Mouse (Mus musculus): ENCODE measurements at regions not wholly inside any gene's neighbourhood (a gene's known extent, or its start where the extent isn't known, plus 50 kb on each side); places are given as distances from the start of the nearest gene placed in this dataset.

DNA sequence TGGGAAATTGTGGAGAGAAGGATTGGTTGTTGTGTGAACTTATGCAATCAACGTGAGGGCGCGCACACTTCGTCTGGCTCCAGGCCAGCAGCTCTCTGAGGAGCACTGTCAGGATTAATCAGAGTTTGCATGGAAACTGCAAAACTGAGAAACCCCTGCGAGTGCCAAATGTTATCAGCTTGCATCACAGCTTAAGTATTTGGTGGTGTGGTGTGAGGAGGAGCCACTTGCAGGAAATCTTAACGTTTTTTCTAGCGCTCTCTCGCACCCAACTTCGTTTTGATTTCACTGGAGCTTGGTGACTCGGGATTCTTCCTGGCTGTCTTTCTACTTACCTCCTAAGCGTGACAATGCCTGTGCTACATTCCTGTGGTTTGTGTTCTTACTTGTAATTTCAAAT, 261.9 kb downstream of the Hhipl2 start:
- DNase-seq (ENCODE audit: low spot score), result peak; percentile 44
- Histone ChIP-seq H3K27me3 (ENCODE audit: insufficient read depth, low read length) (no peaks in the 10 kb centered on the region), H3K4me2 (ENCODE audit: low read length) (0 out of 2 replicates have a peak overlapping the region, but pooled peaks have one; percentile 13), H3K4me3 (replicated peaks; ENCODE audit: low read depth, low read length) (no peak overlapping the region), H3K9ac (ENCODE audit: low read depth, low read length) (no peak overlapping the region), H3K27ac (no peak overlapping the region), H3K36me3 (ENCODE audit: insufficient read depth, low read length) (no peaks in the 10 kb centered on the region), H3K9me3 (replicated peaks; ENCODE audit: low read length) (no peaks in the 10 kb centered on the region), H3K4me1 (replicated peaks; ENCODE audit: insufficient read depth, low read length) (no peaks in the 10 kb centered on the region)
- WGBS, result 43% methylated on average over 11 of the region's 11 CpGs
- no peak for ATAC-seq (replicated peaks; ENCODE audit: low FRiP score, low read depth)
- no peak for TF ChIP-seq CTCF (IDR thresholded peaks at IDR 0.05; ENCODE audit: low read depth)

DNA sequence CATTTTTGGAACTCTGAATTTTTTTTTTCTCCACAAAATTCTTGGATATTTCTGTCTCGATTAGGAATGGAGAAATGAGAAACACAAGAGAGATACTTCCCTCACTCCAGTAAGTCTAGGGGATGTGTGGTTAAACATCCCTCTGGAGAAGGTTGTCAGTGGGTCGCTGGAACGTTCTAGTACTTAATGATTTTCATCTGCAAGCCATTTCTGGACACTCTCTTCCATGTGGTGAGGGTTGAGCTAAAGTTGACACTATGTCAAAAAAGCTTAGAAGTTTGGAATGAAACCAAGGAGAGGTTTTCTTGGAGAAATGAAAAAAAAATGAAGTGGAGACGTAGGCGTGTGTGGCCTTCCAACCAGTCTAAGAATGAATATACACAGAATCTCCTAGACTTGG, 268.0 kb downstream of the Hhipl2 start:
- no peaks in the 10 kb centered on the region for H3K4me1 ChIP-seq (replicated peaks; ENCODE audit: insufficient read depth, low read length)
- TF ChIP-seq CTCF (IDR thresholded peaks at IDR 0.05; ENCODE audit: low read depth), result no peak
- H3K27me3 ChIP-seq (ENCODE audit: insufficient read depth, low read length), result no peaks in the 10 kb centered on the region
- no peak overlapping the region for H3K4me3 ChIP-seq (replicated peaks; ENCODE audit: low read depth, low read length)
- no peak overlapping the region for H3K9ac ChIP-seq (ENCODE audit: low read depth, low read length)
- no peaks in the 10 kb centered on the region for H3K36me3 ChIP-seq (ENCODE audit: insufficient read depth, low read length)
- ATAC-seq (replicated peaks; ENCODE audit: low FRiP score, low read depth), result no peak
- H3K4me2 ChIP-seq (ENCODE audit: low read length), result no peak overlapping the region
- 86% methylated on average over 5 of the region's 5 CpGs for WGBS
- DNase-seq (ENCODE audit: low spot score), result no peak
- no peaks in the 10 kb centered on the region for H3K9me3 ChIP-seq (replicated peaks; ENCODE audit: low read length)
- H3K27ac ChIP-seq, result no peak overlapping the region

GRCm38 (mm10) chr1:183692756-183693155, 274.7 kb downstream of the Hhipl2 start:
- Histone ChIP-seq H3K9ac (ENCODE audit: low read depth, low read length) (no peak overlapping the region), H3K27ac (no peak overlapping the region), H3K9me3 (replicated peaks; ENCODE audit: low read length) (no peaks in the 10 kb centered on the region), H3K4me1 (replicated peaks; ENCODE audit: insufficient read depth, low read length) (no peaks in the 10 kb centered on the region), H3K36me3 (ENCODE audit: insufficient read depth, low read length) (no peaks in the 10 kb centered on the region), H3K4me3 (replicated peaks; ENCODE audit: low read depth, low read length) (no peak overlapping the region), H3K4me2 (ENCODE audit: low read length) (no peak overlapping the region), H3K27me3 (ENCODE audit: insufficient read depth, low read length) (no peaks in the 10 kb centered on the region)
- TF ChIP-seq CTCF (IDR thresholded peaks at IDR 0.05; ENCODE audit: low read depth), result no peak
- WGBS, result 66% methylated on average over 5 of the region's 5 CpGs
- ATAC-seq (replicated peaks; ENCODE audit: low FRiP score, low read depth) (no peak), DNase-seq (ENCODE audit: low spot score) (no peak)

DNA sequence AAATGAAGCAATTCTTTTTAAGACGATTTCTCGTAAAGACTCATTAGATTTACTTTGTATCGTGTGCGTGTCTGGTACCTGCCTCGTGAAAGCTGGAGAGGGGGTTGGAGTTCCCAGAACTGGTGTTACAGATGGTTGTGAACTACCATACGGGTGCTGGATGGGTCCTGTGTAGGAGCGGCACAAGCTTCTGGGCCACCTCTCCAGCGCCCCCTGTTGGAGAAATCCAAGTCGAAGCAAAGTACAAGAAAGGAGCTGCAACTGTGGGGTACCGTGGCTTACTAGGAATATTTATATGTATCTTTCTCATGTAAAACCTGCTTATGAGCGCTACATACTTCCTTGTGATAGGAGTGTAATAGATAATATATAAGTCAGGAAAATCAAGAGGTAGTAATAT, 281.3 kb downstream of the Hhipl2 start:
- TF ChIP-seq CTCF (IDR thresholded peaks at IDR 0.05; ENCODE audit: low read depth), result peak; percentile 24; the same call in 1 of the 2 replicates
- H3K4me2 ChIP-seq (ENCODE audit: low read length), result no peak overlapping the region
- WGBS, result 82% methylated on average over 11 of the region's 11 CpGs
- no peak overlapping the region for H3K4me3 ChIP-seq (replicated peaks; ENCODE audit: low read depth, low read length)
- H3K4me1 ChIP-seq (replicated peaks; ENCODE audit: insufficient read depth, low read length), result no peaks in the 10 kb centered on the region
- no peaks in the 10 kb centered on the region for H3K36me3 ChIP-seq (ENCODE audit: insufficient read depth, low read length)
- H3K27me3 ChIP-seq (ENCODE audit: insufficient read depth, low read length), result no peaks in the 10 kb centered on the region
- DNase-seq (ENCODE audit: low spot score), result no peak
- ATAC-seq (replicated peaks; ENCODE audit: low FRiP score, low read depth), result no peak
- no peaks in the 10 kb centered on the region for H3K9me3 ChIP-seq (replicated peaks; ENCODE audit: low read length)
- H3K27ac ChIP-seq, result no peak overlapping the region
- H3K9ac ChIP-seq (ENCODE audit: low read depth, low read length), result no peak overlapping the region

DNA sequence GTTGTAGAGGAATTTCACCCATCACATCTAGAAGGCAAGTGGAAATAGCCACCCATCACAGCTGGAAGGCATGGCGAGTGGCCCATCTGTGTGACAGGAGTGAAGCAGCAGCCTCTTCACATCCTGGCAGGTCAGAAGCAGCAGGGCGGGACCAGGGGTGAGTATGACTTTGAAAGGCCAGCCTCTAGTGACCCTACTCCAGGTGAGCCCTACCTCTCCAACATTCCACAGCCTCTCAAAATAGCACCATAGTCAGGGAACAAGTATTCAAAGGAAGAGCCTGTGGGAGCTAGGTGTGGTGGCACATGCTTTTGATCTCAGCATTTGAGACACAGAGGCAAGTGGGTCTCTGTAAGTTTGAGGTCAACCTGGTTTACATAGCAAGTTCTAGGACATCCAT, 284.9 kb downstream of the Hhipl2 start:
- ATAC-seq (replicated peaks; ENCODE audit: low FRiP score, low read depth) (no peak), DNase-seq (ENCODE audit: low spot score) (no peak)
- Histone ChIP-seq H3K4me1 (replicated peaks; ENCODE audit: insufficient read depth, low read length) (no peaks in the 10 kb centered on the region), H3K4me2 (ENCODE audit: low read length) (no peak overlapping the region), H3K27ac (no peak overlapping the region), H3K27me3 (ENCODE audit: insufficient read depth, low read length) (no peaks in the 10 kb centered on the region), H3K9me3 (replicated peaks; ENCODE audit: low read length) (no peaks in the 10 kb centered on the region), H3K9ac (ENCODE audit: low read depth, low read length) (no peak overlapping the region), H3K36me3 (ENCODE audit: insufficient read depth, low read length) (no peaks in the 10 kb centered on the region), H3K4me3 (replicated peaks; ENCODE audit: low read depth, low read length) (no peak overlapping the region)
- WGBS, result 92% methylated on average over 2 of the region's 2 CpGs
- no peak for TF ChIP-seq CTCF (IDR thresholded peaks at IDR 0.05; ENCODE audit: low read depth)

DNA sequence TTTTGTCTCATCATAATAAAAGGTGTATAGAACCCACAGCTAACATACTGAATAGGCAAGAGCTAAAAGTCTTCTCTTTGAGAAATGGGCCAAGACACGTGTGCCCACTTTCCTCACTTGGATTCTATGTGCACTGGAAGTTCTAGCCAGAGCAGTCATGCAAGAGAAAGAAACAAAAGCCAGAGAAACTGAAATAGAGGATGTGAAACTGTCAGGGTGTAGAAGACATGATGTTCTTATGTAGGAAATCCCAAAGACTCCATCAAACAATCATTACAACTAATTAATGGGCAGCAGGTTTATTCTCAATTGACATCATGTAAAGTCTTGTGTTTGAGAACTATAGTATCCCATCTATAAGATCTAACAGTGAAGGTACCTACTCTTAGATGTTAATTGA, 294.9 kb downstream of the Hhipl2 start:
- no peaks in the 10 kb centered on the region for H3K4me1 ChIP-seq (replicated peaks; ENCODE audit: insufficient read depth, low read length)
- no peak overlapping the region for H3K9ac ChIP-seq (ENCODE audit: low read depth, low read length)
- TF ChIP-seq CTCF (IDR thresholded peaks at IDR 0.05; ENCODE audit: low read depth), result no peak
- ATAC-seq (replicated peaks; ENCODE audit: low FRiP score, low read depth), result no peak
- H3K9me3 ChIP-seq (replicated peaks; ENCODE audit: low read length), result no peaks in the 10 kb centered on the region
- DNase-seq (ENCODE audit: low spot score), result no peak
- H3K4me3 ChIP-seq (replicated peaks; ENCODE audit: low read depth, low read length), result no peak overlapping the region
- H3K27me3 ChIP-seq (ENCODE audit: insufficient read depth, low read length), result no peaks in the 10 kb centered on the region
- no peak overlapping the region for H3K27ac ChIP-seq
- H3K36me3 ChIP-seq (ENCODE audit: insufficient read depth, low read length), result no peaks in the 10 kb centered on the region
- no peak overlapping the region for H3K4me2 ChIP-seq (ENCODE audit: low read length)
- WGBS, result 75% methylated on average over 1 of the region's 1 CpGs

GRCm38 (mm10) chr1:183717060-183717459, 296.0 kb upstream of the Dusp10 start:
- H3K9ac ChIP-seq (ENCODE audit: low read depth, low read length), result no peak overlapping the region
- ATAC-seq (replicated peaks; ENCODE audit: low FRiP score, low read depth) (no peak), DNase-seq (ENCODE audit: low spot score) (no peak)
- H3K4me2 ChIP-seq (ENCODE audit: low read length), result no peak overlapping the region
- TF ChIP-seq CTCF (IDR thresholded peaks at IDR 0.05; ENCODE audit: low read depth), result no peak
- no peaks in the 10 kb centered on the region for H3K27me3 ChIP-seq (ENCODE audit: insufficient read depth, low read length)
- 94% methylated on average over 1 of the region's 1 CpGs for WGBS
- H3K36me3 ChIP-seq (ENCODE audit: insufficient read depth, low read length), result no peaks in the 10 kb centered on the region
- H3K4me3 ChIP-seq (replicated peaks; ENCODE audit: low read depth, low read length), result no peak overlapping the region
- H3K4me1 ChIP-seq (replicated peaks; ENCODE audit: insufficient read depth, low read length), result no peaks in the 10 kb centered on the region
- H3K9me3 ChIP-seq (replicated peaks; ENCODE audit: low read length), result no peaks in the 10 kb centered on the region
- H3K27ac ChIP-seq, result no peak overlapping the region
